Mouse (Mus musculus) heart, embryonic 16.5 days (tissue): Measurements from ENCODE around the gene Tbc1d10c. TPM values are rescaled to one million over a fixed set of nuclear protein-coding genes. Genes with fewer than 3 reads are reported as not detected.

Source experiments
- ATAC-seq: fragments of 200-750 bp; cut with Nextera tagmentation; replicated peaks from 2 replicates; pipeline ENCODE4 v1.8.0; 2017; ENCODE audit warnings: moderate number of reproducible peaks; ENCODE audit not compliant: insufficient read depth, low FRiP score; ENCODE audit errors: extremely low read depth
- H3K27ac ChIP-seq: fragments of 300-500 bp; sonication (generic); 2 replicates; pipeline ENCODE4 v1.5.1; 2014; ENCODE audit warnings: mild to moderate bottlenecking, low read length, control low read depth, moderate library complexity
- H3K27me3 ChIP-seq: fragments of 300-500 bp; sonication (generic); 2 replicates; pipeline ENCODE4 v1.6.1; 2014; ENCODE audit warnings: low read length, mixed read lengths; ENCODE audit not compliant: control insufficient read depth, insufficient read depth
- H3K36me3 ChIP-seq: fragments of 300-500 bp; sonication (generic); 2 replicates; pipeline ENCODE4 v1.6.1; 2014; ENCODE audit not compliant: control insufficient read depth, insufficient read depth
- H3K4me1 ChIP-seq: fragments of 300-500 bp; sonication (generic); 2 replicates; pipeline ENCODE4 v1.6.1; 2014; ENCODE audit warnings: low read length, mixed read lengths; ENCODE audit not compliant: control insufficient read depth, insufficient read depth
- H3K4me2 ChIP-seq: fragments of 300-500 bp; sonication (generic); 2 replicates; pipeline ENCODE4 v1.6.1; 2014; ENCODE audit warnings: low read depth, mild to moderate bottlenecking, control low read depth, low read length
- H3K4me3 ChIP-seq: fragments of 300-500 bp; sonication (generic); 2 replicates; pipeline ENCODE4 v1.5.1; 2014; ENCODE audit warnings: mild to moderate bottlenecking, control low read depth, low read length
- H3K9ac ChIP-seq: fragments of 300-500 bp; sonication (generic); 2 replicates; pipeline ENCODE4 v1.6.1; 2014; ENCODE audit warnings: low read length, control low read depth
- H3K9me3 ChIP-seq: fragments of 300-500 bp; sonication (generic); replicated peaks from 2 replicates; pipeline ENCODE4 v1.6.1; 2016; ENCODE audit warnings: low read length; ENCODE audit not compliant: control insufficient read depth
- WGBS: fragments of 180-500 bp; shearing (Covaris S2); extraction: QIAGEN DNeasy Blood & Tissue Kit; methylation state at CpG from one replicate; pipeline ENCODE4 v1.1.7; 2014; 5-methylcytosine and 5-hydroxymethylcytosine counted together
- polyA plus RNA-seq: library from polyadenylated mRNA; unstranded; fragments of >200 nt; fragmentation: Nextera tagmentation; extraction: Ambion mirVana; gene quantifications from 2 replicates; pipeline ENCODE4 v1.2.1, GENCODE M21; 2015

The Tbc1d10c gene
- polyA plus RNA-seq, 1 experiment from 2014 or later = 26.5 TPM

DNA sequence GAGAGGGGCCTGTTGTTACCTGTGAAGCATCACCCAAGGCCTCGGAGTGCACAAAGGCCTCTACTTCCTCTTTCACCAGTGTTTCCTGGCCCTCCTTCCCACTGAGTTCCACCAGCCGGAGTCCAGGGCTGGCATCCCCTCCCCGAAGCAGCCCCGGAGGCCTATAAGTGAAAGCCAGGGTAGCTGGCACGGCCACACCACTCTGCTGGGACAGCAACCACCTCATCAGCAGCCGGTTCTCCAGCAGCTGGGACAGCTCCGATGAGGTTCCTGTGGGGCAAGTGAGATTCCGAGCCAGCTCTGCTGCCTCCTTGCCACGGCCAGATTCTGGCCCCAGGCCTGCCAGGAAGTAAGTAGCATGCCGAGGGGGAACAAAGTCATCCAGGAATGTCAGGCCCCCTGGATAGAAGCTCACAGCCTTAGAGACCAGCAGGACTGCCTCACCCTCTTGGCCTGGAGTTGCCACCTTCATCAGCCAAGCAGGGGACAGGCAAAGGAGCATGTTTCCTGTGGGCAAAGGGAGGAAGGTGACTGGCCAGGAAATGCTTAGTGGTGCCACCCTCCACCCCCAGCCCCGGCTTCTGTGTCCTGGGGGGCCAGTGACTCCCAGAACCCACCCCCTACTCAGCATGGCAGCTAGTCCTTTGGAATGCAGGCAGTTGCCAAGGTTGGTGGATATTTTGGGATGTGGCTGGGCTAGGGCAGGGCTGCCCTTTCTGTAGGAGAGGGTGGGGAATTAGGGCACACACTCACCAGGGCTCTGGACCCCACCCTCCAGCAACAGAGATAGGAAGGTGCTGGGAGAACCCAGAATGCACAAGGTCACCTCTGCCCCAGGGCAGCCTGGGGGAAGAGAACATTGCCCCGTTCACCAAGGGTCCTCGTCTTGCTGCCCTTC, 19.4 kb downstream of the Tbc1d10c start:
- Histone ChIP-seq H3K4me1 (peaks cover 61% of the 10 kb centered on the region), H3K27me3 (no peaks in the 10 kb centered on the region), H3K9me3 (no peaks in the 10 kb centered on the region), H3K27ac (peak overlapping the region; percentile 97), H3K36me3 (no peaks in the 10 kb centered on the region), H3K4me3 (peak overlapping the region; percentile 4; the same call in 1 of the 2 replicates), H3K4me2 (peak overlapping the region; percentile 51), H3K9ac (peak overlapping the region; percentile 94)
- ATAC-seq = peak; percentile 23
- 31% methylated on average over 13 of the region's 13 CpGs for WGBS

DNA sequence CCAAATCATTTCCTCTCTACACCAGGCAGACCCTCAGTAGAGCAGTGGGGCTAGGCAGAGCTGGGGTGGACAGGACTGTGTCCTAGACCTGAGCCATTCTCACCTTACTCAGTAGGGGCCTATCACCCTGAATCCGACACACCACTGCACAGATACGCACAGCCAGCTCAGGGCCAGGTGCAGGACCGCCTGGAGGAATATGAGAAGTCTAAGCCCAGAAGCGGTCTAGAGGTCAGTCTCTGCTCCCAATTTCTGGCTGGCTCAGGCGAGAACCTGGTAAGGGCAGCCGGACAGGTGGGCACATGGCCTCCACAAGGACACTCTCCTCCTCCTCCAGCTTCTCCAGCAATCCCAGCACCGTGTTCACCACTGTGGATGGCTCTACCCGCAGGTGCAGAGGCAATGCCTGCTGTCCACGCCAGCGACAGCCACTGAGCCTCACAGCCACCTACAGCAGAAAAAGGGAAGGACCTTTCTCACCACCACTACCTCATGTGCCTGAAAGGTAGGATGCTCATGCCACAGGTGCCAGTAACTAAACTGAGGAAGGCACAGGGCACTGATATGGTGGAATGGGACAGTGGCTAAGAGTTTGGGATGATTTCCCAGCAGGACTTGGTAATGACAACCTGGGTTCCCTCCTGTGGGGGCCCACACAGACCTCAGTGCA, 20.2 kb downstream of the Tbc1d10c start:
- Histone ChIP-seq H3K9ac (peak overlapping the region; percentile 94), H3K4me3 (no peak overlapping the region), H3K36me3 (no peaks in the 10 kb centered on the region), H3K4me2 (peak overlapping the region; percentile 51), H3K9me3 (no peaks in the 10 kb centered on the region), H3K27me3 (no peaks in the 10 kb centered on the region), H3K4me1 (peaks cover 65% of the 10 kb centered on the region), H3K27ac (peak overlapping the region; percentile 97)
- 88% methylated on average over 10 of the region's 10 CpGs for WGBS
- ATAC-seq = no peak

DNA sequence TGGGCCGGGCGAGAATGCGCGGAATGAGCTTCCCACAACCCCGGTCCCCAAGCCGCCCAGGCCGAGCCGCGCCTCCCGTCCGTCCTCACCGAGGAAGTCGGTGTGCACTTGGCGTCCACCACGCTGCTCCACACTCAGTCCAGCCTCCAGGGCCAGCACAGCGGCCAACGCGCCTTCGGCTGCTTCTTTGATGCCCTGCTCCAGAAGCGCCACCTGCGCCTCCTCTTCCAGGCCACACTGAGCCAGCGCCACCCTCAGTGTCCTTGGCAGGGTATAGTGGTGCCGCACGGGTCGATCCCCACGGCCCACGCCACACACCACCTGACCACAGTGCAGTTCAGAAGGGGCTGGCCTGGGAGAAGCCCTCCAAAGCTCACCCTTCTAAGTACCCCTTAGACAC, 21.3 kb downstream of the Tbc1d10c start:
- WGBS = 8% methylated on average over 27 of the region's 27 CpGs
- peak overlapping the region; percentile 93 for H3K4me2 ChIP-seq
- H3K9ac ChIP-seq = peak overlapping the region; percentile 94
- peak overlapping the region; percentile 58 for H3K4me3 ChIP-seq
- peak; percentile 19 for ATAC-seq
- no peaks in the 10 kb centered on the region for H3K9me3 ChIP-seq
- H3K27ac ChIP-seq = peak overlapping the region; percentile 97
- H3K36me3 ChIP-seq = no peaks in the 10 kb centered on the region
- H3K4me1 ChIP-seq = peaks cover 55% of the 10 kb centered on the region
- H3K27me3 ChIP-seq = no peaks in the 10 kb centered on the region

DNA sequence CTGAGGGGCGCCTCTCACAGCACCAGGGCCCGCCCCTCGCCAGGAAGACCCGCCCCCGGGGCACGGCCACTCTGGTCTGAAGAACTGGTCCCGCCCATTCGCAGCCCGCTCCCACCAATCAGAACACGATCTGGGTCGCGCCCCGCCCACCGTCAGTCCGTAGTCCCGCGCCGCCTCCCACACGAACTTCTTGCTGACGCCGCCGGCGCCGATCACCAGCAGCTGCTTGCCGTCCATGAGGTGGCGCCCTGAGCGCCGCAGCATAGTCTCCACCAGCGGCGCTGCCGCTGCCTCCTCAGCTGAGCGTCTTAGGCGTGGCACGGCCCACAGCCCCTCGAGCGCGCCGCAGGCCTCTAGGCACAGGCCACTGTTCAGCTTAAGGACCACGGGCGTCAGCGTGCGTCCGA, 21.7 kb downstream of the Tbc1d10c start:
- peak overlapping the region; percentile 94 for H3K9ac ChIP-seq
- H3K9me3 ChIP-seq = no peaks in the 10 kb centered on the region
- no peaks in the 10 kb centered on the region for H3K27me3 ChIP-seq
- peak overlapping the region; percentile 97 for H3K27ac ChIP-seq
- peak overlapping the region; percentile 93 for H3K4me2 ChIP-seq
- peaks cover 53% of the 10 kb centered on the region for H3K4me1 ChIP-seq
- peak; percentile 90 for ATAC-seq
- under 1% methylated on average over 43 of the region's 43 CpGs for WGBS
- peak overlapping the region; percentile 58 for H3K4me3 ChIP-seq
- H3K36me3 ChIP-seq = no peaks in the 10 kb centered on the region

DNA sequence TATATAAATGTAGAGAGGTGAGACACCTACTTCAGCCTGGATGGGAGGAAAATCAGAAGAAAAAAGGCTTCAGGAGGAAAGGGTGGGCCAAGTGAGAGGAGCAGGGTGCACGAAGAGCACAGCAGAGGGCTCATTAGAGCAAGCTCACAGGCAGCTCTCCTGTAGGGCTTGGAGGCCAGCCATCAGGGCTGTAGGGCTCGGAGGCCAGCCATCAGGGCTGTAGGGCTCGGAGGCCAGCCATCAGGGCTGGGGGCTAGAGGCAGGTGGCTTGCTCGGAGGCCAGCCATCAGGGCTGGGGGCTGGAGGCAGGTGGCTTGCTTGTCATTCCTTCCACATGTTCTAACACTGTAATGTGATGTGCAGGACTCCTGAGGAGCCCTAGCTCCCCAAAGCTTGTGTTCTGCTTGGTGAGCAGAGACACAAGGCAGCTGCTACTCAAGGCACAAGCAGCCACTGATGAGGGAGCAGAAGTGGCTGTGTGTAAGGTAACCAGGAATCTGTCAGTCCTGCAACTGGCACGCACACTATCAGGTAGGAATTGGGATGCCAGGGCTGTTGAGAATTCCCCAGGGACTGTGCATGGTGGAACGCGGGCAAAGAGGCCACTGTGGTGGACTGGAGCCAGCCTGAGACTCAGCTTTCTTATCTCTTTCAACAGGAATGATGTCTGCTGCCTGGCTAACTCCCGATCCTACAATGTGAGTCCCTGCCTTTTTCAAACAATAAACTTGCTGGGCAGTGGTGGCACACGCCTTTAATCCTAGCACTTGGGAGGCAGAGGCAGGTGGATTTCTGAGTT, 24.2 kb downstream of the Tbc1d10c start:
- Histone ChIP-seq H3K4me3 (no peak overlapping the region), H3K27ac (peak overlapping the region; percentile 92), H3K4me1 (peaks cover 46% of the 10 kb centered on the region), H3K4me2 (0 out of 2 replicates have a peak overlapping the region, but pooled peaks have one; percentile 5), H3K9ac (peak overlapping the region; percentile 53; the same call in 1 of the 2 replicates), H3K36me3 (no peaks in the 10 kb centered on the region), H3K9me3 (no peaks in the 10 kb centered on the region), H3K27me3 (no peaks in the 10 kb centered on the region)
- ATAC-seq = no peak
- 35% methylated on average over 9 of the region's 9 CpGs for WGBS

DNA sequence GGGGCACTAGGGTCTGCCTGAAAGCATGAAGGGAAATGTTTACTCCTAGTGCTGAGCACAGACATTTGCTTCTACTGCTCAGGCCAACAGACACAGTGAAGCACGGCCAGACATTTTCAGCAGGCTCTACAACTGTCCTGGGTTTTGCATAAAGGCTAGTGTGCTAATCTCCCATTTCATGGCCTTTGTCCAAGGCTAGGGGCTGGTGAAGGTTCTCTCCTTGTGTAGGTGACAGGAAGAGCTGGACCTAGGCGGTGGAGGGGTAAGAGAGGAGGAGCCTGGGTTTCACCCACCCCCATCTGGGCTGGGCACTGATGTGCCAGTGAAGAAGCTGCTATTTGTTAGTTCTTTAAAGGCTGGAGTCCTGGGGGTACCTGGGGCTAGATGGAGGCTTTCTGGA, 26.4 kb downstream of the Tbc1d10c start:
- Histone ChIP-seq H3K27me3 (no peaks in the 10 kb centered on the region), H3K4me1 (peaks cover 25% of the 10 kb centered on the region), H3K4me2 (no peak overlapping the region), H3K4me3 (no peak overlapping the region), H3K9ac (no peak overlapping the region), H3K27ac (no peak overlapping the region), H3K36me3 (peaks cover 10% of the 10 kb centered on the region), H3K9me3 (no peaks in the 10 kb centered on the region)
- ATAC-seq = no peak
- WGBS = 69% methylated on average over 2 of the region's 2 CpGs

DNA sequence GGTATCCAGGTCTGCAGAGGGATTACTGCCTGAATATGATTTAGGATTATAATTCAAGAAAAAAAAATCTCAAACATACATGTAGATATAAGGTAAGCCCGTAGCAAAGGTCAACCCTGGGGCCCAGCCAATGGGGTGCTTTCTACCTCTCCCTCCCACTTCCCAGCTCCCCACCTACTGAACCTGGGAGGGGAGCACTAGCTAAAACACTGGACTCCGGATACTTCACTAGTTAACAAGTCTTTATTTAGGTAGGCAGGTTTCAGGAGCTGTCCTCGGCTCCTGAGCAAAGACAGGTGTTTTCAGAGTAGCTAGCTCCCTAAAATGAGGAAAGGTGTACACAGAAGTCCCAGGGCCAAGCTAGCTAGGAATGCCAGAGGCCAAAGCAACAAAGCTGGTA, 27.0 kb downstream of the Tbc1d10c start:
- peaks cover 24% of the 10 kb centered on the region for H3K4me1 ChIP-seq
- 76% methylated on average over 3 of the region's 3 CpGs for WGBS
- no peak overlapping the region for H3K9ac ChIP-seq
- no peak for ATAC-seq
- no peaks in the 10 kb centered on the region for H3K27me3 ChIP-seq
- H3K4me2 ChIP-seq = no peak overlapping the region
- no peak overlapping the region for H3K4me3 ChIP-seq
- H3K9me3 ChIP-seq = no peaks in the 10 kb centered on the region
- H3K36me3 ChIP-seq = peaks cover 16% of the 10 kb centered on the region
- H3K27ac ChIP-seq = no peak overlapping the region

DNA sequence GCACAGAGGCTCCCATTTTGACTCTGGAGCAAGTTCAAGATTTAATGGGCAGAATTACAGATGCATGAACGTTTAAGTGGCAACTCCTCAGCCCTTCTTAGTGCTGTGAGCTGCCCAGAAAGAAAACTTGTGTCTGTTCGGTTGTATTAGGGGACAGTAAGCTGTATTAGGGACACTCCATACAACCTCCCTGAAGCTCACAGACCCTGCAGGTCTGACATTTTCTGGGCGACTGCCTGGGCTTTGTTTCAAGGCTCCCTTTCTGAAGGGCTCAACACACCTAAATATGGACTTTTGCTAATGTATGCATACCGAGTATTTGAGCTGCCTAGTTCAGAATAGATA, 27.6 kb downstream of the Tbc1d10c start:
- H3K9me3 ChIP-seq = no peaks in the 10 kb centered on the region

More for the DNA sequence above, 27.6 kb downstream of the Tbc1d10c start:
- Histone ChIP-seq H3K4me1 (peaks cover 24% of the 10 kb centered on the region), H3K27me3 (no peaks in the 10 kb centered on the region), H3K9ac (peak overlapping the region; percentile 84), H3K4me2 (peak overlapping the region; percentile 98), H3K27ac (peak overlapping the region; percentile 44), H3K4me3 (peak overlapping the region; percentile 75), H3K36me3 (peaks cover 18% of the 10 kb centered on the region)
- 29% methylated on average over 4 of the region's 4 CpGs for WGBS
- no peak for ATAC-seq
